Mouse (Mus musculus): Measurements from ENCODE around the gene Kdm1b. TPM values are rescaled to one million over a fixed set of nuclear protein-coding genes. Genes with fewer than 3 reads are reported as not detected.

Gene Kdm1b
- polyA plus RNA-seq (2017; shearing (Covaris generic)), result 10 to 100 TPM; 18.1 to 21.3 TPM

GRCm38 (mm10) chr13:47043030-47043680 lies at the start of gene Kdm1b:
Kdm1b (plus strand) TSS chr13:47043499.

GRCm38 (mm10) chr13:47014334-47015194 lies 28.7 kb upstream of the Kdm1b start, which contains the start of gene Nhlrc1:
Nhlrc1 (minus strand) TSS chr13:47014850.

GRCm38 (mm10) chr13:47044617-47044947 lies 1.3 kb downstream of the Kdm1b start, which contains the start of gene Tpmt:
Tpmt (minus strand) TSS chr13:47044737.

GRCm38 (mm10) chr13:47105711-47106579 lies 62.6 kb downstream of the Kdm1b start, which contains the start of gene Dek:
Dek (minus strand) TSS chr13:47106201.

GRCm38 (mm10) chr13:47122537-47123430 lies 79.5 kb downstream of the Kdm1b start, which contains the start of gene Rnf144b:
Rnf144b (plus strand) TSS chr13:47122656.

Other genes starting within 250 kb of the Kdm1b start
- gene Kif13a, start 113.6 kb upstream of the Kdm1b start, polyA plus RNA-seq (2017; shearing (Covaris generic)), result 10 to 100 TPM in 1 of 2 experiments, 1 to 10 TPM in 1; 5.1 to 12.4 TPM
- gene Nhlrc1, start 28.6 kb upstream of the Kdm1b start, polyA plus RNA-seq (2017; shearing (Covaris generic)), result 1 to 10 TPM in 1 of 2 experiments, under 1 TPM in 1; 0.62 to 2.4 TPM
- 1 to 10 TPM; 3.6 to 6.2 TPM for gene Tpmt, start 1.2 kb downstream of the Kdm1b start, polyA plus RNA-seq (2017; shearing (Covaris generic))
- gene Dek, start 62.7 kb downstream of the Kdm1b start, polyA plus RNA-seq (2017; shearing (Covaris generic)), result 100 to 1,000 TPM; 195 to 211 TPM
- gene Rnf144b, start 79.2 kb downstream of the Kdm1b start, polyA plus RNA-seq (2017; shearing (Covaris generic)), result under 1 TPM; 0.21 to 0.39 TPM